Mouse (Mus musculus): Measurements from ENCODE around the gene Msl1. TPM values are rescaled to one million over a fixed set of nuclear protein-coding genes. Genes with fewer than 3 reads are reported as not detected.

The Msl1 gene
- total RNA-seq (2021) = 10 to 100 TPM; 71.2 to 71.8 TPM
- long read RNA-seq, experiment 1, full-length matches to known transcripts = 17 of 22 reads
- long read RNA-seq, experiment 1, partial matches to known transcripts = 2 of 22 reads
- long read RNA-seq, experiment 1, other reads (novel, unspliced or antisense) = 3 of 22 reads
- long read RNA-seq, experiment 2, full-length matches to known transcripts = 19 of 21 reads
- long read RNA-seq, experiment 2, partial matches to known transcripts = 1 of 21 reads
- long read RNA-seq, experiment 2, other reads (novel, unspliced or antisense) = 1 of 21 reads

- intact Hi-C loops (cut with DNase I) = no loop called here
- DNase-seq = peak; percentile 92 to 94
These were observed at the start of gene Msl1 for GRCm38 (mm10) chr11:98795015-98795713. TSS of gene Msl1 (plus strand) at chr11:98795516.

- no peak for DNase-seq
- intact Hi-C loops (cut with DNase I) = no loop called here
These were observed 49.1 kb upstream of the Msl1 start for GRCm38 (mm10) chr11:98745932-98746853.

GRCm38 (mm10) chr11:98746855-98747693 lies 48.2 kb upstream of the Msl1 start:
- intact Hi-C loops (cut with DNase I) = no loop called here
- DNase-seq = peak; percentile 78 to 79

GRCm38 (mm10) chr11:98747804-98748505 lies 47.4 kb upstream of the Msl1 start:
- intact Hi-C loops (cut with DNase I) = no loop called here
- DNase-seq = no peak

GRCm38 (mm10) chr11:98748506-98749416 lies 46.6 kb upstream of the Msl1 start:
- intact Hi-C loops (cut with DNase I) = no loop called here
- peak in 1 of 2 experiments; percentile 41 for DNase-seq

GRCm38 (mm10) chr11:98749716-98750115 lies 45.6 kb upstream of the Msl1 start:
- intact Hi-C loops (cut with DNase I) = no loop called here
- DNase-seq = no peak

- peak; percentile 65 to 72 for DNase-seq
- intact Hi-C loops (cut with DNase I) = no loop called here
These were observed 44.7 kb upstream of the Msl1 start for GRCm38 (mm10) chr11:98750351-98751201.

- intact Hi-C loops (cut with DNase I) = no loop called here
- no peak for DNase-seq
These were observed 44.0 kb upstream of the Msl1 start for GRCm38 (mm10) chr11:98751221-98751782.

- intact Hi-C loops (cut with DNase I) = no loop called here
- DNase-seq = no peak
These were observed 42.7 kb upstream of the Msl1 start for GRCm38 (mm10) chr11:98752562-98753140.

GRCm38 (mm10) chr11:98753264-98753663 lies 42.1 kb upstream of the Msl1 start:
- intact Hi-C loops (cut with DNase I) = no loop called here
- no peak for DNase-seq

- no peak for DNase-seq
- intact Hi-C loops (cut with DNase I) = loop anchor here (1.0 kb wide), 1 partner anchor 13 kb away; no protein-coding TSS in a partner anchor
These were observed 41.1 kb upstream of the Msl1 start for GRCm38 (mm10) chr11:98754151-98754620.

GRCm38 (mm10) chr11:98754621-98755181 lies 40.6 kb upstream of the Msl1 start:
- intact Hi-C loops (cut with DNase I) = loop anchor here (1.0 kb wide), 1 partner anchor 13 kb away; no protein-coding TSS in a partner anchor
- peak; percentile 74 to 90 for DNase-seq

GRCm38 (mm10) chr11:98755726-98756380 lies 39.5 kb upstream of the Msl1 start:
- DNase-seq = peak in 1 of 2 experiments; percentile 39
- intact Hi-C loops (cut with DNase I) = no loop called here

GRCm38 (mm10) chr11:98756711-98757110 lies 38.6 kb upstream of the Msl1 start:
- intact Hi-C loops (cut with DNase I) = no loop called here
- no peak for DNase-seq

- DNase-seq = no peak
- intact Hi-C loops (cut with DNase I) = no loop called here
These were observed 33.4 kb upstream of the Msl1 start for GRCm38 (mm10) chr11:98761939-98762338.
